Mouse (Mus musculus): ENCODE results near the gene Zfp296.

DNA sequence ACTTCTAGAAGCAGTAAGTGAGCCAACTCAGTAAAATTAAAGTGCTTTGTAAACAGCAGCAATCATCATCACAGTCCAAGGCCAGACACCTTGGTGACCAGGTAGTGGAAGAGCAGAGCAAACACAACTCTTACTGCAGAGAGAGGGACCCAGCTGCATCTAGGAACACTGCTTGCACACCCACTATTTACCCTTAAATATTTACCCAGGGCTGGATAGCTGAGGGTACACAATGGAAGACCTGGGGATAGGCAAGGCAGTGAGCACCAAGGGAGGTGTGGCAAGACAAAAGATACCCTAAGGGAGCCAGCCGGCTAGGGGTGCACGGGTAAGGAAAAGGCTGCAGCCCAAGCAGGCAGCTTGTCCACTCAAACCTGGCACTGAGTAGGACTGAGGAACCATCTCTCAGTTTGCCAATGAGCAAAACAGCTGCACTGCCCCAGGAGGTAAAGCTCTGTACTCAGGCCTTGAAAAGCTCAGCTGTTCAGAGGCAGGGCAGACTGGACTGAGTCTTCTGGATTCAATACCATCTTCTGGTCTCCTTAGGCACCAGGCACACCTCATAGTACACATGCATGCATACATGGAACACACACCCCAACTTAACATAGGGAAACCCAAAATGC, 29.6 kb upstream of the Zfp296 start:
- TF ChIP-seq CTCF (IDR thresholded peaks at IDR 0.05; ENCODE audit: low read depth) (no peak), EP300 (IDR thresholded peaks at IDR 0.05; ENCODE audit: low read depth) (no peak)

Data from liver, postnatal 0 days (tissue).